Mouse (Mus musculus) ES-E14 (cell line): ENCODE measurements around the gene Rfc2.

Experiments
- CHD2 ChIP-seq: IDR thresholded peaks from 2 replicates; pipeline ENCODE4 v1.6.1; 2014; ENCODE audit warnings: mild to moderate bottlenecking, low read depth, low read length, inconsistent platforms
- MAFK ChIP-seq: IDR thresholded peaks from 2 replicates; pipeline ENCODE4 v1.6.1; 2014; ENCODE audit warnings: mild to moderate bottlenecking, low read depth, low read length, inconsistent platforms; ENCODE audit not compliant: insufficient read depth
- ZC3H11A ChIP-seq: IDR thresholded peaks from 2 replicates; pipeline ENCODE4 v1.6.1; 2012; ENCODE audit warnings: low read depth, mild to moderate bottlenecking, inconsistent platforms, low read length, borderline replicate concordance
- ZNF384 ChIP-seq: IDR thresholded peaks from 2 replicates; pipeline ENCODE4 v1.6.1; 2012; ENCODE audit warnings: low read depth, low read length, inconsistent platforms

DNA sequence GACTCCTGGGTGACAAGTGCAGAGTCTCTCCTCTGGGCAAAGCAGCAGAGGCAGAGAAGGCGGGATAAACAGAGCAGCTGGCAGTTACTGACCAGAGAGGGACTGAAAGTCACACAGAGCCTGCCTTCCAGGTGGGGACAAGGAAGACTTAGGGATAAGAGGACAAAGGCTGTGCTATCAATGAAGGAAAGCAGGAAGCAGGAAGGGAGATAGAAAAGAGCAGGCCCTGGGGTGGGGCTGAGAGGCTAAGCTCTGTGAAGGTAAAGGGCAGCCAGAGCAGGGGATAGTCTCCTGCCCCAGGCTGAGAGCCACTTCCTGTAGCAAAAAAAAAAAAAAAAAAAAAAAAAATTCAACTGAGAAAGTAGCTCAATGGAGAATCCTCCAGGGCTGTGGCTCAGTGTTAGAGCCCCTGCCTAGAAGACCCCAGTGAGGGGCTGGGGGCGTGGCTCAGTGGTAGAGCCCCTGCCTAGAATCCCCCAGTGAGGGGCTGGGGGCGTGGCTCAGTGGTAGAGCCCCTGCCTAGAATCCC, 31.5 kb upstream of the Rfc2 start:
- TF ChIP-seq ZNF384: 0 out of 2 replicates have a peak, but pooled peaks have one; percentile 8
- TF ChIP-seq MAFK: no peak
- TF ChIP-seq CHD2: no peak
- TF ChIP-seq ZC3H11A: no peak
